Mouse (Mus musculus) small intestine, adult 2 months (tissue): ENCODE results near the gene Oas3.

Experiments
- CTCF ChIP-seq: fragments of 200-500 bp; IDR thresholded peaks from 2 replicates; pipeline ENCODE4 v1.5.1; 2012; ENCODE audit warnings: low read depth, mild to moderate bottlenecking, control low read depth, inconsistent platforms, low read length, moderate library complexity, mixed read lengths; ENCODE audit not compliant: insufficient replicate concordance, insufficient read length; ENCODE audit errors: extremely low read depth
- POLR2A ChIP-seq: fragments of 200-500 bp; IDR thresholded peaks from 2 replicates; pipeline ENCODE4 v1.6.1; 2012; ENCODE audit warnings: low read depth, mild to moderate bottlenecking, control low read depth, inconsistent platforms, low read length, moderate library complexity

DNA sequence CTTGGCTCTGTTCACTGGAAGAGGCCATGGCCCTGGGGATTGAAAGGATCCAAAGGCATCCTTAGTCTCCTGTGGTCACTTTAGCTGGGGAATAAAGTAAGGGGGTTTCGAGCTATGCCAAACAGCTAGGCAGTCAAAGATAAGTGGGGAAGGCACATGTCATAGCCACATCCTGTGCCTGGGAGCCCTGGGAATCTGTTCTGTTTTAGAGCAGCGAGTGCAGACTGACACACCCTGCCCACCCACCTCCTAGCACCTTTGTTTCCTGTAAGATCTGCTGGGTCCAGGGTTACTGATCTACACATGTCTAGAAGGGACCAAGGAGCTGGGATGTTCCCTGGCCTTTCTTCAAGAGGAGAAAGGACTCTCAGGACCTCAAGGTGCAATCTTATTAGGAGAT lies 1.5 kb upstream of the Oas3 start:
- TF ChIP-seq POLR2A (no peak), CTCF (no peak)
